Mouse (Mus musculus): ENCODE data around the gene Atp6v1c2.

The Atp6v1c2 gene

GRCm38 (mm10) chr12:17348048-17349036 lies 19.2 kb upstream of the Atp6v1c2 start, which contains the start of gene Nol10:
Nol10 (plus strand) TSS chr12:17348458.
- ChIA-PET CTCF (interaction anchor here in 1 of 4 experiments (1.2 kb wide), 1 partner anchor 337 kb away, joined by 3 read pairs; the partner anchor contains the start of gene 2410004P03Rik), POLR2A (interaction anchor here in 3 of 4 experiments (0.8 to 2.4 kb wide), 16 partner anchors 11 to 348 kb away, joined by 3 to 8 read pairs (median 3); partner anchors contain the start of genes Pdia6 (in 1 of the 3) and Pqlc3 (in 1 of the 3))

GRCm38 (mm10) chr12:17347327-17348047 lies 18.3 kb upstream of the Atp6v1c2 start:
- ChIA-PET POLR2A (interaction anchor here in 3 of 4 experiments (0.6 to 2.4 kb wide), 6 partner anchors 10 to 108 kb away, joined by 3 to 8 read pairs (median 4); partner anchors contain the start of gene Pdia6 (in 1 of the 3)), CTCF (no interaction called here)

GRCm38 (mm10) chr12:17339114-17339905 lies 10.2 kb upstream of the Atp6v1c2 start:
- POLR2A ChIA-PET = interaction anchor here in 1 of 4 experiments (1.2 kb wide), 1 partner anchor 10 kb away, joined by 3 read pairs; no protein-coding TSS in a partner anchor
- CTCF ChIA-PET = interaction anchor here in 3 of 4 experiments (0.5 to 0.6 kb wide), 3 partner anchors 14 to 335 kb away, joined by 3 to 12 read pairs (median 3); no protein-coding TSS in a partner anchor

GRCm38 (mm10) chr12:17338338-17338737 lies 9.2 kb upstream of the Atp6v1c2 start:
- POLR2A ChIA-PET = no interaction called here
- CTCF ChIA-PET = interaction anchor here in 1 of 4 experiments (0.5 kb wide), 1 partner anchor 334 kb away, joined by 3 read pairs; no protein-coding TSS in a partner anchor

- CTCF ChIA-PET = interaction anchor here in 1 of 4 experiments (0.6 kb wide), 1 partner anchor 447 kb away, joined by 3 read pairs; no protein-coding TSS in a partner anchor
- POLR2A ChIA-PET = interaction anchor here in 2 of 4 experiments (0.6 to 1.0 kb wide), 5 partner anchors 9 to 620 kb away, joined by 3 to 6 read pairs (median 3); no protein-coding TSS in a partner anchor
Measured at GRCm38 (mm10) chr12:17333459-17333858, 4.3 kb upstream of the Atp6v1c2 start.

- ChIA-PET POLR2A (interaction anchor here (0.5 to 2.2 kb wide), 13 partner anchors 9 to 418 kb away, joined by 3 to 10 read pairs (median 4); no protein-coding TSS in a partner anchor), CTCF (interaction anchor here in 2 of 4 experiments (0.6 to 0.9 kb wide), 2 partner anchors 11 to 15 kb away, joined by 3 to 12 read pairs; no protein-coding TSS in a partner anchor)
Measured at GRCm38 (mm10) chr12:17324549-17325470, 4.3 kb downstream of the Atp6v1c2 start.

GRCm38 (mm10) chr12:17318453-17318852 lies 10.7 kb downstream of the Atp6v1c2 start:
- ChIA-PET POLR2A (interaction anchor here in 1 of 4 experiments (0.5 to 1.2 kb wide), 3 partner anchors 29 to 68 kb away, joined by 3 to 4 read pairs (median 3); no protein-coding TSS in a partner anchor), CTCF (no interaction called here)

GRCm38 (mm10) chr12:17317970-17318369 lies 11.2 kb downstream of the Atp6v1c2 start:
- ChIA-PET POLR2A (interaction anchor here in 1 of 4 experiments (0.6 to 1.2 kb wide), 2 partner anchors 29 to 36 kb away, joined by 3 to 4 read pairs; no protein-coding TSS in a partner anchor), CTCF (no interaction called here)

GRCm38 (mm10) chr12:17316096-17316495 lies 13.1 kb downstream of the Atp6v1c2 start:
- POLR2A ChIA-PET = interaction anchor here in 1 of 4 experiments (0.8 to 2.0 kb wide), 4 partner anchors 15 to 317 kb away, joined by 3 to 6 read pairs (median 3); no protein-coding TSS in a partner anchor
- CTCF ChIA-PET = no interaction called here

- ChIA-PET CTCF (interaction anchor here in 1 of 4 experiments (0.6 kb wide), 1 partner anchor 45 kb away, joined by 4 read pairs; the partner anchor contains the start of gene Pdia6), POLR2A (interaction anchor here in 2 of 4 experiments (0.6 kb wide), 2 partner anchors 10 to 396 kb away, joined by 3 read pairs; no protein-coding TSS in a partner anchor)
Measured at GRCm38 (mm10) chr12:17310852-17311839, 18.0 kb downstream of the Atp6v1c2 start.

- ChIA-PET POLR2A (no interaction called here), CTCF (interaction anchor here in 1 of 4 experiments (0.9 kb wide), 1 partner anchor 273 kb away, joined by 3 read pairs; no protein-coding TSS in a partner anchor)
Measured at GRCm38 (mm10) chr12:17308246-17308645, 20.9 kb downstream of the Atp6v1c2 start.

- POLR2A ChIA-PET = interaction anchor here in 1 of 4 experiments (1.7 kb wide), 1 partner anchor 16 kb away, joined by 4 read pairs; no protein-coding TSS in a partner anchor
Measured at GRCm38 (mm10) chr12:17305445-17305844, 23.7 kb downstream of the Atp6v1c2 start.

GRCm38 (mm10) chr12:17299902-17300301 lies 29.3 kb downstream of the Atp6v1c2 start:
- ChIA-PET CTCF (no interaction called here), POLR2A (interaction anchor here in 2 of 4 experiments (0.7 to 2.5 kb wide), 6 partner anchors 10 to 120 kb away, joined by 3 to 6 read pairs (median 3); no protein-coding TSS in a partner anchor)

More at GRCm38 (mm10) chr12:17305445-17305844, 23.7 kb downstream of the Atp6v1c2 start:
- CTCF ChIA-PET = interaction anchor here in 3 of 4 experiments (0.5 to 0.8 kb wide), 3 partner anchors 8 to 61 kb away, joined by 3 to 7 read pairs (median 4); no protein-coding TSS in a partner anchor

- ChIA-PET CTCF (no interaction called here), POLR2A (interaction anchor here in 2 of 4 experiments (0.5 to 1.4 kb wide), 2 partner anchors 10 kb away, joined by 4 to 6 read pairs; no protein-coding TSS in a partner anchor)
Measured at GRCm38 (mm10) chr12:17296899-17297298, 32.3 kb downstream of the Atp6v1c2 start.

GRCm38 (mm10) chr12:17290569-17290968 lies 38.6 kb downstream of the Atp6v1c2 start:
- POLR2A ChIA-PET = interaction anchor here in 2 of 4 experiments (1.4 to 2.4 kb wide), 4 partner anchors 8 to 16 kb away, joined by 3 to 10 read pairs (median 5); no protein-coding TSS in a partner anchor

More at GRCm38 (mm10) chr12:17290569-17290968, 38.6 kb downstream of the Atp6v1c2 start:
- CTCF ChIA-PET = no interaction called here

Measured in embryonic stem cell, embryonic (primary cell).